Mouse (Mus musculus): ENCODE measurements at regions not wholly inside any gene's neighbourhood (a gene's known extent, or its start where the extent isn't known, plus 50 kb on each side); places are given as distances from the start of the nearest gene placed in this dataset.

DNA sequence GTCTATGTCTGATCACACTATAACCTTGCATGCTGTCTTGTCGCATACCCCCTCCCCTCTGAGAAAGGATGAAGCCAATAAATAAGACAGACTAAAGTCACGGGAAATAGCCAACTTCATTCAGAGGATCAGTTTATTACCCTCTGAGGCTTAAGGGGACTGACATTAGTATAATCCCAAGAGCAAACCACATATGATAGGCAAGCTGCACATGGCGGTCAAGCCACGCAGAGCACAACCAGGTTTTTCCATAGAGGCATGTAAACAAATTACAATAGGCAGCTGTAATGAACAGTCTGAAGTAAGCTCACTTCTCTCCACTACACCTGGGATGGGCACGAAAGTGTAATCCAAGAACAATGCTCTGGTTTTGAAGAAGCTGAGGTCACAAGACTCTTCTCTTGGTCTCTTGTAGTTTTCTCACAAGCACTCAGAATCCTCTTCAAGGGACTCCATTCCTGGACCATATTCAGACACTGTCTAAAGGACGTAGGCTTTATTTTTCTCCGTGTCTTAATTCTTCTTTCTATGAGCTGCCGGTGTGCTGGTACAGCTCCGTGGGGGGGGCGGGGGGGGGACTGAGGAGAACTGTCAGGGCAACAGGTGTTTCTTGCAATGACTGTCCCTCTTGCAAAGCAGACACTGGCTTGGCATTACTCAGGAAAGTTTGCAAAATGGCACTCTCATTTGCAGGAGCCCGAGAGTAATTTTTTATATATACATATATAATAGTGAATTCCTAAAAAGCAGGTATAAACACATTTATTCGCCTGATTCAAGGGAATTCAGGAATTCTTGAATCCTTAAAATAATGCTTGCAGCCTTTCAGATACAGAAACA is 118.4 kb upstream of the Itga4 start:
- DNase-seq (ENCODE audit: low spot score), result no peak

GRCm38 (mm10) chr2:79137694-79138171 is 117.5 kb upstream of the Itga4 start:
- peak; percentile 39 for DNase-seq (ENCODE audit: low spot score)

DNA sequence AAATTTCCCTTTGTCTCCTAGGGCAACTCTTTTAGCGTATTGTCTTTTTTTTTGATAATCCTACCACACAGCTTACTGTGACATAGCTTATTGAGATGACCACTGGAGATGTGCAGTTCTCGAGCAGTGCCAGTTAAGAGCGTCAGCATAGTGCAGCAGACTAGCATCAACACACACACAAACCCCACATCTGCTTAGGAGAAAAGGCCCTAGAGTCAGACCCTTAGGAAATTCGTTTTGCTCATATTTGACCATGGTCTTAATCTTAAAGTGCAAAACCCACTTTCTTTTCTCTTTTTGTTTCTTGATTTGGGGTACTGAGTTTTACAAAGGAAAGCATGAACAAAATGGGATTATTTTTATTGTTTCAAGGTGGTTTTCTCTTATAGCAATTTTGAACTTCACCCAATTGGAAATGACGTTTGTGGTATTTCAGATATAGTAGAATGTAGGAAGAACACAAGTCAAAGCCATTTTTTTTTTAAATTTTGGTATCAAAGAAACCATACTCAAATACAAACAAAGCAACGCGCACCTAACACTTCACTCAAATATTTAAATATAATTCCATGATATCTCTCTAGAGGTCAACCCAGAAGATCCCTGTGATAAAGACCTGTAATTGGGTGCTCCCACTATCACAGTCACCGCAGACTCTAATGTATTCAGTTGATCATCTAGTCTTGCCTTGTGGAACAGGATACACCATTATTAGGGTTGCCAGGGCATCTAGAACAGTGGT is 116.7 kb upstream of the Itga4 start:
- no peak for DNase-seq (ENCODE audit: low spot score)

GRCm38 (mm10) chr2:79141961-79142360 is 113.3 kb upstream of the Itga4 start:
- DNase-seq (ENCODE audit: low spot score), result no peak

DNA sequence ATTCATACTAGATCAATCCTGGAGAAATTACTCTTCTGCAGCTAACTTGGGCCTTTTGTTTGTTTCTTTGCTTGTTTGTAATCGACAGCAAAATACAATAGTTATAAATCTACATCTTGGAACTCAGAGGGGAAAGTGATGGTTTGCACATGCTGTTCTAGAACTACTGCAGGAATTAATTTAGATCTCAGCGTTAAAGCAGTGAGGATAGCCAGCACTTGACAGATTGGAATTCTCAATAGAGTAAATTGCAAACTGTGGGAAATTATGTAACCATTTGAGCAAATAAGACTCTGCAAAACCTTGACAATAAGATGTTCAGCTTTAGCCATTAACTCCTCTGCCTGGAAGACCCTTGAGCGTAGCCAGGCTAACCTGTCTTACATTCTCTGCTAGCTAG is 112.0 kb upstream of the Itga4 start:
- no peak for DNase-seq (ENCODE audit: low spot score)

DNA sequence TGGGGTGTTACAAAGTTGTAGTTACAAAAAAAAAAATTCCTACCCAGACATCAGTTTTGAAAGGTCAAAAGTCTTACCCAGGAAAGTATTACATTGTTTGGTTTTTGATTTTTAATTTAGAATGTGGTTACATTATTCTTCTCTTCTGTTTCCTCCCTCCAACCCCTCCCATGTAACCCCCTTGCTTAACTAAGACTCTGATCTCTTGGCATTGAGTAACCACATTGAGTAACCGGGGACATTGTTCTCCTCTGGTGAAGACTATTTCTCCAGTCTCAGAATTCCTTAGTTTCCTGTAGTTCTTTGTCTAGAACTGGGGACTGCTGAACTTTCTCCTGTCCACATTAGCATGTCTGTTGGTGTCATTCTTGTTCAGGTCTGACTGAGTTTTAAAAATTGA is 109.3 kb upstream of the Itga4 start:
- DNase-seq (ENCODE audit: low spot score), result no peak

DNA sequence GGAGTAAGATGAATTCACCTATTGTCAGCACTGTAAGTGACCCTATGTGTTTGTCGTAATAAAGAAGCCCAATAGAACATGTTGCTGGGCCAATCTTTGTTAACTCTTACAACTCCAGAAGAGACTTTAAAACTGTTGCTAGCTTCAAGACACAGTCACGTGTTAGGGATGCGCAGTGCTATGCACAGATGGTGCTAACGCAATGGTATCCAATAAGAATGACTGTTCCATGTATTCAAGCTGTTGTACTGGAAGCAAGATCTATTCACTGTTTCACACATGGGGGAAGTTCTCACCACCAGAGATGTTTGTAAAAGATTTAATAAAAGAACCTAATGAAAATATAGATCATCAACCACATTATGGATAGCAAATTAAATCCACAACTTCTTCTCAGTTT is 108.7 kb upstream of the Itga4 start:
- DNase-seq (ENCODE audit: low spot score), result no peak

DNA sequence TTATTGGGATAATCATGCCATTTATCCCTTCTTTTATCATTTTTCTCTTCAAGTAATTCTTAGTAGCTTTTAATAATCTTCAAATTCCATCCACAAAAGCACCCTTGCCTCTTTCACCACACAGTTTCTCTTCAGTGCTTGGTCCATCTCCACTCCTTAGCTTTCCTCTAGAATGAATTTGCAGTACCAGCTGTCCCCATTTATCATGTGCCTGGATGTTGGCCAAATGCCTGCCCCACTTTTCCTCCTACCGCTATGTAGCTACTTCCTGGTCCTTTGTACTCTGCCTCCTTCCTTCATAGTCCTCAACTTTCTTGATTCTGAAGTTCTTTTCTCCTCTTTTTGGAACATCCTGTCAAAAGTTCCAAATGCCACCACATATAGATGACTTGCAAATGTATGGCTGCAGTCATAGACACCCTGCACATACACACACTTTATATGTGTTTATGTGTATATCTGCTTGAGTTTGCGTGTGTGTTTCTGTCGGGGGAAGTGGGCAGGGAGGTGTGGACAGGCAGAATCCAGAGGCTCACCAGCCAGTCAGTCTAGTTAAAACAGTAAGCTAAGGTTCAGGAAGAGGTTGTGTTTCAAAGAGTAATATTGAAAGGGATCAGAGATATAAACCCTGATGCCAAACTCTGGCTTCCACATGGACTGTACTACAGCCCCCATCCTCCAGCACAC is 106.1 kb upstream of the Itga4 start:
- DNase-seq (ENCODE audit: low spot score), result no peak

GRCm38 (mm10) chr2:79151610-79152009 is 103.6 kb upstream of the Itga4 start:
- DNase-seq (ENCODE audit: low spot score), result no peak

GRCm38 (mm10) chr2:79152031-79152694 is 103.1 kb upstream of the Itga4 start:
- no peak for DNase-seq (ENCODE audit: low spot score)

DNA sequence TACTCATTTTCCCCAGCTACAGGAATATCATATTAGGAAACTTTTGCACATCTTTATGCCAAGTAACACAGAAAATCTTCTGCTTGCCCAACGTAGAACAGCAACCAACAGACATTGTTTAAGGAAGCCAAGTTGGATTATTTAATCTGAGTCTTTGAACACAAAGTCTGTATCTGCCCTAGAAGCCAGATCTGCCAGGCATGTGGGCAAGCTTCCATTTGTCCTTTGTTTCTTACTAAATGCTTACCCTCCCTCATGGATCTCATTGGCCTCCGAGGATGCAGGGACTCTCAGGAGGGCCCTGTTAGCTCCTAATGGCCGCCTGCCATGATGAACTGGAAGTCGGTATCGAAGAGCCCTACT is 102.5 kb upstream of the Itga4 start:
- DNase-seq (ENCODE audit: low spot score), result no peak

- DNase-seq (ENCODE audit: low spot score), result no peak
Observed at GRCm38 (mm10) chr2:79153070-79153469, 102.2 kb upstream of the Itga4 start.

DNA sequence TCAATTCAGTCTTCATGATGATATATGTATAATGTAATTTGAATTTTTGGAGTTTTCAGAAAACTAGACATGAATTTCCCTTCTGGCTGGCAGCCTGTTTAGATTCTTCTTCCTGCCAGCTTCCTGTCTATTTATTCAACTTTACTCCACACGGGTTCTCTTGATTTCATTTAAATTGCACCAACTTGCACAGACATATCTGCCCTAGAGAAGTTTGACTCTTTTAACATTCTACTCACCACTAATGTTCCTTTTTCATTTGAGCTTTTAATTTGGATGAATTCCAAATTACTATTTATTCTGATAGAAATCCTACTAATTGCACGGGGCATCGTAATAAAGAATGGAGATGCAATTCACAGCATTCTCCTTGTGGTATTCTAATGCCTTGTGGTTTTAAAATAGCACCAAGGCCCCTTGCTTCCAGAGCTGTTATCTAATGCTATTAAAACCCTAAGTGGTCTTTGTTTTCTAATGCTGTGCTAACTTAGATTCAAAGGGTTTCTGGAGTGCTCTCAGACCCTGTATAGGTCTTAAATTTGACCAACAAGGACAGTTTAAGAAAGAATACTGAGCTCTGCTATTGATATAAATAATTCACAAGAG is 96.7 kb upstream of the Itga4 start:
- DNase-seq (ENCODE audit: low spot score), result no peak

DNA sequence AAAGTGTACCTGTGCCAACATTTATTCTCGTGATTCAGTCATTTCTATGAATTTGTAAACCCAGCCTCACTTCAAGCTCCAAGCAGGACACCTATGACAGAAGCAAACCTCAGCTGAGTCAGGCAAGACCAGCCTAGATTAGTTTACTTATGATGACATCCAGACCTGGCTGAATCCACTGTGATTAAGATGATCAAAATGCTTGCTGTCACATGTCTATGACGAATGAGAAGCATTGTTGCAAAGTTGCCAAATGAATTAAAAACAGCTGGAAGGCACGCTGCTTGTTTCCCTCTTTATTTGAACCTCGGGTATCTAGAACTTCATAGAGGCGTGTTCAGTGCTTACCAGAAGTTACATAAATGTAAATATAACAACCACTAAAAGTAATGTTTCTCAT is 95.9 kb upstream of the Itga4 start:
- DNase-seq (ENCODE audit: low spot score), result no peak

DNA sequence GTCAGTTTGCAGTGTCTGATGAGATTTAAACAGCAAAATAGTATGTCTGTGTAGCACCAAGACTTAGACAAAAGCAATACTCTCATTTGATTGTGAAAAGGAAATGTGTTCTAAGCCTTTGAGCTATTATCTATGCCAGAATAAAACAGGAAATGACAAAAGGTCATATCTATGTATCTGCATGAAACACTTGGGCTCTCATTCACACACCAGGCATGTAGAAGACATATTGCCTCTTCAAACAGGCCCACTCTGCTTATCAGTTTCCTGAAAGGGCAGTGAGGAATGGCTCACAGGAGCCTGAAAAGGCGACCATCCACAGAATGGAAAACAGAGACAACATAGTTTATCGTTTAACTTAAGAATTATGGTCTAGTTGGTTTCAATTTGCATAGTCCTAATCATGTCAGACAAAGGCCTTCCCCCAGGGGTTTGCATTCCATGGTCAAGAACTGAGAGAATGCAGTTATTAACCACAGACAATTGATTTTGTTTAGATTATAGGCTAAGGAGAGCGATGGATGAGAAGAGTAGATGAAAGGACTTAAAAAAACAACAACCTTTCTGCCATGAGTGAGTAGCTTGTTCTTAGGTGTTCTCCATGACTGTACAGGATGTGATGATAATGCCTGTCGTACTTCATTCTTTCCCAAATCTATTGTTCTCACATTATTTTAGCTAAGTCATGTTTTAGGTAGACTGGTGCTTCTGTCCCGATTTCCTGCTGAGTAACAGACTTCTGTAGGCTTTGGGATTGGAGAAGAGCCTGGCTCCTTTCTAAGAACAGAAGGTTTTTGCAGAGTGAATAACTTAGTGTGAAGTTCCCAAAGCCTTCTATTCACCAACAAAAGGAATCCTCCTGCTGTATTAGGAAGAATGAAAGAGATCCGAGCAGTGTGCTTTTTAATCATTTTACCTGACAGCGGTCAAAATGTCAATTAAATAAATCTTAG is 82.0 kb upstream of the Itga4 start:
- peak; percentile 12 for DNase-seq (ENCODE audit: low spot score)

DNA sequence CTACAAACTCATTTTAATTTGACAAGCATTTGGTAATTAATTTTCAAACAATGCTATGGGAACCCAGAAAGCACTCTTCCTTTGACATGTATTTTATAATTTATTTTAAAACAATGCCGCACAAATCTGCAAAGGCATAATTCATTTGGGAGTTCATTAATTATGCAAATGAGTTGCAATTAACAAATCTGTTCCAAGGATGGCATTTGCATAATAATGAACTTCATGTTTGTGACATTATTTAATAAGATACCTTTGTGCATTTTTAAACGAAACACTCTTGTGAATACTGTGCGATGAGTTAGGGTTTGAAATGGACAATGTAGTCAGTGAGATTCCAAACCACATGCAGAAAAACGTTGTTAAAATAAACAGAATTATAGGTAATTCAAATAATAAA is 80.9 kb upstream of the Itga4 start:
- DNase-seq (ENCODE audit: low spot score), result no peak

- peak; percentile 6 for DNase-seq (ENCODE audit: low spot score)
Observed at GRCm38 (mm10) chr2:79180782-79181181, 74.4 kb upstream of the Itga4 start.

- DNase-seq (ENCODE audit: low spot score), result no peak
Observed at GRCm38 (mm10) chr2:79183034-79183630, 72.1 kb upstream of the Itga4 start.

- DNase-seq (ENCODE audit: low spot score), result no peak
Observed at GRCm38 (mm10) chr2:79185234-79186101, 69.8 kb upstream of the Itga4 start.
